13 mouse cellular contexts compared by ENCODE assay signal in the genomic region with DNA sequence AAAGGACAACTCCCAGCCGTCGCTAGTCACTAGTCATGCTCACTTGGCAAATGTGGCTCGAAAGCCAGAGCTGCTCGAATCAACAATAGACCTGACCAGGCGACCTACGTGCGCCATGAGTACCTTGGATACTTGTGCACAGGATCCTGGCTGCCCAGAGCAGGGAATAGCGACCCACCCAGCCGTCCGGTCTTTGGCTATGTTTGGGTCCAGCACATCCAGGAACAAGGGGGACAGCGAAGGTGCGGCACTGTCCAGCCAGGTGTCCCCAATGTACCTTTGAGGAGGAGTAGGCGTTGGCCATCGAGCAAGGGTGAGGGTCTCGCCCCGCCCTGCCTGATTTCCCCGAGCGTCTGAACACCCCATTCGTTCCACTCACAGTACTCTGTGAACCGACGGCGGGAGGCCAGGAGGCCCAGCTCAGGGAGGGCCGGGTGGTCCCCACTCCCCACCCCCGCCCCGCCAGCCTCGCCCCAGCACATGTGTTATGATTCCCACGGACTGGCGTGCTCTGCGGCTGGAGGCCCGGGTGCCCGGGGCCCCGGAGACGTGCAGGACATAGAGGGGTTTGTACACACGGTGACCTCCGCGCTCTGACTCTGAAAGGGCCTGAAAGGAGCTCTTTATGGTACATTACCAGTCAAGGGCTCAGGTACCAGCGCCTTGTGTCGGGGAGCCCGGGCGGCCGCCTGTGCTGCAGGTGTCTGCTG. TPM values are rescaled to one million over a fixed set of nuclear protein-coding genes. Genes with fewer than 3 reads are reported as not detected.
DNase-seq lines count a peak whose midpoint lies in the region; ATAC-seq lines count a peak whose summit lies in the region.
"Had no signal": no experiment of that assay in that cellular context is flagged by ENCODE, and none has a peak within 500 bp of the region (broad histone marks: within the 10 kb centered on the region; RNA-seq: fewer than 3 reads in every experiment).

No protein-coding gene starts in this region.

- H3K36me3 ChIP-seq in heart, embryonic 14.5 days (ENCODE audit: control insufficient read depth, insufficient read depth, low read length), result no peaks in the 10 kb centered on the region
- H3K36me3 ChIP-seq in embryonic facial prominence, embryonic 12.5 days, result no peaks in the 10 kb centered on the region
- no peaks in the 10 kb centered on the region for H3K36me3 ChIP-seq in hindbrain, embryonic 16.5 days (ENCODE audit: control insufficient read depth, insufficient read depth, low read length)
- H3K36me3 ChIP-seq in neural tube, embryonic 12.5 days, result no peaks in the 10 kb centered on the region

- peak overlapping the region; percentile 4; the same call in 1 of the 2 replicates for H3K4me2 ChIP-seq in heart, embryonic 14.5 days (ENCODE audit: low read length)
- peak overlapping the region; percentile 3; the same call in 1 of the 2 replicates for H3K4me2 ChIP-seq in embryonic facial prominence, embryonic 12.5 days (replicated peaks)
- H3K4me2 ChIP-seq in hindbrain, embryonic 16.5 days (ENCODE audit: low read length), result no peak overlapping the region
- H3K4me2 ChIP-seq in neural tube, embryonic 12.5 days (replicated peaks), result peak overlapping the region; percentile 63

- intact Hi-C loops in heart, postnatal 14 days (cut with DNase I), result no loop called here

- H3K9me3 ChIP-seq in heart, embryonic 14.5 days (ENCODE audit: control insufficient read depth, low read length), result no peaks in the 10 kb centered on the region
- H3K9me3 ChIP-seq in embryonic facial prominence, embryonic 12.5 days, result no peaks in the 10 kb centered on the region
- H3K9me3 ChIP-seq in hindbrain, embryonic 16.5 days (ENCODE audit: control insufficient read depth, low read length), result no peaks in the 10 kb centered on the region
- H3K9me3 ChIP-seq in neural tube, embryonic 12.5 days, result no peaks in the 10 kb centered on the region

- ATAC-seq in heart, embryonic 14.5 days (ENCODE audit: insufficient number of reproducible peaks, insufficient read depth, low FRiP score, low read depth), result no peak
- peak; percentile 74; the same call in 1 of the 2 replicates for ATAC-seq in embryonic facial prominence, embryonic 12.5 days (ENCODE audit: insufficient number of reproducible peaks, insufficient read depth, low FRiP score, low TSS enrichment)
- peak; percentile 64 for ATAC-seq in hindbrain, embryonic 16.5 days
- ATAC-seq in neural tube, embryonic 12.5 days (ENCODE audit: low FRiP score, low read depth), result peak; percentile 80

- peaks cover 0 to 8% of the 10 kb centered on the region in 2 experiments; a peak in 2 of 4 replicates for H3K4me1 ChIP-seq in heart, embryonic 14.5 days (ENCODE audit: control insufficient read depth in 2 of 2, insufficient read depth in 2 of 2, low read length in 2 of 2)
- H3K4me1 ChIP-seq in embryonic facial prominence, embryonic 12.5 days, result peaks cover 11% of the 10 kb centered on the region
- peaks cover 17% of the 10 kb centered on the region for H3K4me1 ChIP-seq in hindbrain, embryonic 16.5 days (ENCODE audit: control insufficient read depth, insufficient read depth, low read depth, low read length)
- H3K4me1 ChIP-seq in neural tube, embryonic 12.5 days, result peaks cover 23% of the 10 kb centered on the region

- 4% methylated on average over 41 of the region's 41 CpGs for WGBS in heart, embryonic 14.5 days
- 3% methylated on average over 41 of the region's 41 CpGs for WGBS in embryonic facial prominence, embryonic 12.5 days
- 2% methylated on average over 41 of the region's 41 CpGs for WGBS in hindbrain, embryonic 16.5 days
- 1% methylated on average over 41 of the region's 41 CpGs for WGBS in neural tube, embryonic 12.5 days

- no peak overlapping the region for H3K27ac ChIP-seq in heart, embryonic 14.5 days (replicated peaks in 1 of 2; ENCODE audit: control insufficient read depth in 1 of 2, insufficient read depth in 1 of 2, low read depth in 2 of 2, low read length in 2 of 2)
- no peak overlapping the region for H3K27ac ChIP-seq in embryonic facial prominence, embryonic 12.5 days
- H3K27ac ChIP-seq in hindbrain, embryonic 16.5 days (ENCODE audit: low read depth, low read length), result no peak overlapping the region
- no peak overlapping the region for H3K27ac ChIP-seq in neural tube, embryonic 12.5 days

- peaks cover 90% of the 10 kb centered on the region for H3K27me3 ChIP-seq in heart, embryonic 14.5 days (ENCODE audit: control insufficient read depth, insufficient read depth, low read length)
- peaks cover 86% of the 10 kb centered on the region for H3K27me3 ChIP-seq in embryonic facial prominence, embryonic 12.5 days
- H3K27me3 ChIP-seq in hindbrain, embryonic 16.5 days (replicated peaks; ENCODE audit: control insufficient read depth, insufficient read depth, low read length), result peaks cover 63% of the 10 kb centered on the region
- peaks cover 75% of the 10 kb centered on the region for H3K27me3 ChIP-seq in neural tube, embryonic 12.5 days (replicated peaks)

- H3K4me3 ChIP-seq in heart, embryonic 14.5 days (ENCODE audit: control insufficient read depth in 1 of 2, insufficient read depth in 1 of 2, low read depth in 1 of 2, low read length in 2 of 2), result 0 out of 4 replicates have a peak overlapping the region, but pooled peaks of 1 of the 2 experiments have one; percentile 5
- no peak overlapping the region; the same call in 1 of the 2 replicates for H3K4me3 ChIP-seq in embryonic facial prominence, embryonic 12.5 days
- no peak overlapping the region for H3K4me3 ChIP-seq in hindbrain, embryonic 16.5 days (ENCODE audit: low read length)
- H3K4me3 ChIP-seq in neural tube, embryonic 12.5 days, result no peak overlapping the region
- H3K4me3 ChIP-seq: erythroblast, embryonic 14.5 days had no signal

- no peak overlapping the region for H3K9ac ChIP-seq in heart, embryonic 14.5 days (ENCODE audit: low read length)
- H3K9ac ChIP-seq in embryonic facial prominence, embryonic 12.5 days, result no peak overlapping the region
- no peak overlapping the region for H3K9ac ChIP-seq in hindbrain, embryonic 16.5 days (ENCODE audit: low read depth, low read length)
- H3K9ac ChIP-seq in neural tube, embryonic 12.5 days, result no peak overlapping the region

- no peak for DNase-seq in heart, postnatal 14 days
- no peak for DNase-seq in c-Kit-positive CD71-positive TER-119-positive erythroid progenitor cells, embryonic 14.5 days (ENCODE audit: low spot score)
- DNase-seq in gastrocnemius, postnatal 25 days, result no peak
- DNase-seq in kidney, postnatal 36 days, result no peak
- DNase-seq: lung, adult 2 months had no signal

RNA-seq across cellular contexts. Expression of gene Ptf1a, which starts 13.7 kb away (rescaled TPM):
- not detected in 2 replicates for polyA plus RNA-seq in heart, embryonic 14.5 days (2014; fragmentation: Nextera tagmentation; extraction: Ambion mirVana)
- not detected for total RNA-seq in heart, postnatal 14 days (2021)
- polyA plus RNA-seq in embryonic facial prominence, embryonic 12.5 days (2016; fragmentation: Nextera tagmentation; extraction: Ambion mirVana), result 0.15 and 0.28 TPM in 2 replicates
- polyA plus RNA-seq in hindbrain, embryonic 16.5 days (2015; fragmentation: Nextera tagmentation; extraction: Ambion mirVana), result 1.6 and 1.7 TPM in 2 replicates
- polyA plus RNA-seq in neural tube, embryonic 12.5 days (2016; fragmentation: Nextera tagmentation; extraction: Ambion mirVana), result 7.7 and 10.0 TPM in 2 replicates
- total RNA-seq in gastrocnemius, postnatal 25 days (2021), result not detected
- total RNA-seq: hematopoietic stem cell, adult 5-6 weeks; layer of hippocampus, postnatal 25 days had no signal
- polyA plus RNA-seq: erythroblast, embryonic 14.5 days; lung, adult 2 months; small intestine, adult 2 months had no signal
